Mouse (Mus musculus) cerebellum, postnatal 36 days (tissue): Measurements from ENCODE around the gene Gm9508.
"Not testable (repeated sequence)": the region's sequence is repeated elsewhere in the genome, so short reads cannot be mapped to it uniquely, and the experiment has no call there.

Experiments
- DNase-seq, 2 experiments: peaks; one replicate each; pipeline ENCODE4 v3.0.0; 2021 to 2022; ENCODE audit warnings: mixed read lengths in 2 of 2

Gm9508 gene

DNA sequence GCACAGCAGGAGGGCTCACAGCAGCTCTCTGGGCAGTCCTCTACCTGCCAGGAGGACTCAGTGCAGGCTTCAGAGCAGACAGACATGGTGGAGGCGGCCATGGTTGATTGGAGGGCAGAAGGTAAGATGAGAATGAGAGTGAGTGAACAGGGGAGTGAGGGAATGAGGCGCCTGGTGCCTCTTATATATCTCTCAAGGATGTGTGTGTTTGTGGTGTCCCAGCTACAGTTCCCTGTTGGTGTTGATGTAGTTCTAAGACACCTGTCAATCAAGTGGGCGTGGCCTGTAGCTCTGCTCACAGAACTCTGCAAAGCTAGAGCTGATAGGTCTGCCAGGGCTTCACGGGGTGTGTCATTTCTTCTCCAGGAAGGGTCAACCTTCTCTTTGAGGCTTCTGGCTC, at the start of gene Gm9508:
Gene Gm9508 (minus strand): TSS at position 101 of the 400 bp plus-strand sequence.
- no peak for DNase-seq

DNA sequence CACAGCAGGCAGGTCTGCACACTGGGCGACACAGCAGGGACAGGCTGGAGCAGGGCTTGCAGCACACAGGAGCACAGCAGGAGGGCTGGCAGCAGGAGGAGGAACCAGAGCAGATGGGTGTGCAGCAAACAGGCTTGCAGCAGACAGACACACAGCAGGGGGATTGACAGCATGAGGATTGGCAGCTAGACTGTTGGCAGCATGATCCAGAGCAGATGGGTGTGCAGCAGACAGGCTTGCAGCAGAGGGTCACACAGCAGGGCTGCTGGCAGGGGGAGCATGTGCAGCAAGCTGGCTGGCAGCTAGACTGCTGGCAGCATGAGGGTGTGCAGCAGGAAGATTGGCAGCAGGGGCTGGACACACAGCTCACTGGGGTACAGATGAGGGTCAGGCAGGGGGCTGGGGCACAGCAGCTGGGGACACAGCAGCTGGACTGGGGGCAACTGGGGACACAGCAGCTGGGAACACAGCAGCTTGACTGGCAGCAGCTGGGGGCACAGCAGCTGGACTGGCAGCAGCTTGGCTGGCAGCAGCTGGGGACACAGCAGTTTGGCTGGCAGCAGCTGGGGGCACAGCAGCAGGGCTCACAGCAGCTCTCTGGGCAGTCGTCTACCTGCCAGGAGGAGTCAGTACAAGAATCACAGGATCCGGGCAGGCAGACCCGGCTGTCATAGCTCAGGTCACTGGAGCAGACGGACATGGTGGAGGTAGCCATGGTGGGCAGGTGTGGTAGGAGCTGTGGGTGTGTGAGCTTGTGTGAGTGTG, 45.1 kb upstream of the Gm9508 start, which contains the start of gene Gm18596:
Gene Gm18596 (minus strand): TSS at position 715 of the 765 bp plus-strand sequence.
- peak in 1 of 2 experiments; percentile 8 for DNase-seq

DNA sequence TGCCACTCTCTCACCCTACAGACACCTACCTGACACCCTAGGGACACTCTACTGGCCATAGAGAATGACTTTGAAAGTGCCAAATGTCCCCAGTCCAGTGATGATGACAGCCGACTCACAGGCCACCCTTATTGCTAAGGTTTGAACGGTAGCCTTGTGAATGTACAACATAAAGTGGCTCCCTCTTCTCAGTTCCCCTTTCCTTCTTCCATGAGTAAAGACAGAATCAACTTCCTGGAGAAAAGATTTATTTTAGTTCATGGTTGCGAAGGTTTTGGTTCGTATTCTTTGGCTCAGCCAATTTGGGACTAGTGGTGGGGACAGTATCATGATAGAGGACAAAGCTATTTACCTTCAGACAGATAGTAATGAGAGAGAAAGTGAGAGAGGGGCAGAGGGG, 41.9 kb upstream of the Gm9508 start:
- DNase-seq = no peak

DNA sequence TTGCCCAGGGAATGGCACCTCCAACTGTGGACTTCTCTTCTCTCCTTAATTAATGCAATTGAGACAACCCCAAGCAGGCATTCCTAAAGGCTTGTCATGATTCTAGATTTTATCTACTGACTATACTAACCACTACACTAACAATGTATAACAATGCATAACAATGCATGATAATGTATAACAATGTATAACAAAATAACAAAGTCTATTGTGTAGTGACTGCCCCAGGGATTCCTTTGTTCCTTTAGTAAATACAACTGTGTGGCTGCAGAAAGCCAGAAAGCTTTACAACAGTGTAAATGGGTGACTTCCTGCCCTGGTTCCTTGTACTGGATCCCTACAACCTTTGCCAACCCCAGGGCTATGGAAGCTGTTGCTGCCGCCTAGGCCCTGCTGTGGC, 38.9 kb upstream of the Gm9508 start:
- DNase-seq = no peak

DNA sequence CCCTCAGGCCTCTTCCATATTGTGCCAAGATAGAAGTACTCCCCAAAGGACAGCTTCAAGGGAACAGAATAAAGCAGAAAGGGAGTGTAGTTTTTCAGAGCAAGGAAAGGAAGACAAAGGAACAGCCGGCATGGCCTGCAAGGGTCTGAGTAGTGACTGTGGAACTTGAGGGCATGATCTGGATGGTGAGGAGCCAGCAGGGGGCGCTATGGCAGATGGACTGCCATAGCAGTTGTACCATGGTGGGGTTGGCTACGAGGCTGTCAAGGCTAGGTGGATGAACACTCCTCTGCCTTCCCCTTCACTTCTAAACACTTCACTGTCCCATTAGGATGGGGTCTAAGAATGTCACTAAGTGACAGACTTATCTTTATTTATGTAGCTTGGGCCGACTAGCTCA, 32.2 kb upstream of the Gm9508 start:
- no peak for DNase-seq

DNA sequence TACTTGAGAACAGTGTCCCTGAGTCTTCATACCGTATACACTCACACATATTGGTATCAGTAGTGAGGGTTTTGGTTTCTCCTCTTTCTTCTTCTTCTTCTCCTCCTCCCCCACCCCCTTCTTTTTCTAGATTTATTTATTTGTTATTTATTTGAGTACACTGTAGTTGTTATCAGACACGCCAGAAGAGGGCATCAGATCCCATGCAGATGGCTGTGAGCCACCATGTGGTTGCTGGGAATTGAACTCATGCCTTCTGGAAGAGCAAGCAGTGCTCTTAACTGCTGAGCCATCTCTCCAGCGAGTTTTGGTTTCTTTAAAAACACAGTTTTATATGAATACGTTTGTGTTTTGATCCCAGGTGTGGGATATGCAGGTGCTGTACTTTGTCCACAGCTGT, 31.2 kb upstream of the Gm9508 start:
- no peak for DNase-seq

DNA sequence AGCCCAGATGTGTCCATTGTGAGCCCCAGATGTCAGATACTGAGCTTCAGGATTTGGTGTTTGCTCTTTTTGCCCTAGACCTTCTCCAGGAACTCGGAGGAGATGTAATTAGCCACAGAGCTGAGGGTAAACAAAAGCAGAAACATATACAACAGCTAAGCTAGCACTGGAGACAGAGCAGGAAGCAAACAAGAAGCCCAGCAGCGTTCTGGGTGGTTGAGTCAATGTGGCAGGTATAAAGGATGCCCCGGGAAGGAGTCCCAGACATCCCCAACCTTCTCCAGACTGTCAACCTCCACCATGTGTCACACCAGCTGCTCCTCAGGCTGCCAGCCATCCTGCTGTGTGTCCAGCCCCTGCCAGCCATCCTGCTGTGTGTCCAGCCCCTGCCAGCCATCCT, 29.2 kb upstream of the Gm9508 start, which contains the start of gene Gm10100:
Gene Gm10100 (plus strand): TSS at position 301 of the 400 bp plus-strand sequence.
- peak; percentile 4 to 15 for DNase-seq

DNA sequence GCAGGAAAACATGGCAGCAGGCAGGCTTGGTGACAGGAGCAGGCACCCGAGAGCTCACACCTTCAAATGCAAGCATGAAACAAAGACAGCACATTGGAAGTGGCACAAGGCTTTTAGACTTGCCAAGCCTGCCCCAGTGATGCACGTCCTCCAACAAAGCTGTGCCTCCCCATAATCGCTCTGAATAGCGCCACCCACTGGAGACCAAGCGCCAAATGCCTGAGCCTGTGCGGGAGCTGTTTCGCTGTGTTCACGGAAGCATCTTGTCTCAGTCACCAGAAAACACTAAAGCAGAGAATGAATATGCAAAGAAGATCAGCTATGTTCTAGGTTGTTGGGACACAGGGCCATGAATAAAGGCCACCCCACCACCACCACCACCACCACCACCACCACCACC, 27.8 kb upstream of the Gm9508 start:
- DNase-seq = no peak

DNA sequence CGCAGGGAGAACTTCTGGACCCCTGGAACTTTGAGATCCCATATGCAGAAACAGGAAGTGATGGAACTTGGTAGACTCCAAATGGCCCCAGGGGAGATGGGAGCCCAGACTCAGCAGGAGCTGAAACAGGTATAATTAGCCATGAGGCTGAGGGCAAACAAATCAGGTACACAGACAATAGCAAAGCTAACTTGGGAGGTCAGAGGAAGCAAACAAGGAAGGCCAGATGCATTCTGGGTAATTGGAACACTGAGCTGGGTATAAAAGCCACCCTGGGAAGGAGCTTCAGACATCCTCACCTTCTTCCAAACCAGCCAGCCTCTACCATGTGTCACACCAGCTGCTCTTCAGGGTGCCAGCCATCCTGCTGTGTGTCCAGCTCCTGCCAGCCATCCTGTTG, 23.3 kb upstream of the Gm9508 start, which contains the start of gene Krtap12-1:
Gene Krtap12-1 (plus strand): TSS at position 301 of the 400 bp plus-strand sequence.
- DNase-seq = not testable (repeated sequence)

DNA sequence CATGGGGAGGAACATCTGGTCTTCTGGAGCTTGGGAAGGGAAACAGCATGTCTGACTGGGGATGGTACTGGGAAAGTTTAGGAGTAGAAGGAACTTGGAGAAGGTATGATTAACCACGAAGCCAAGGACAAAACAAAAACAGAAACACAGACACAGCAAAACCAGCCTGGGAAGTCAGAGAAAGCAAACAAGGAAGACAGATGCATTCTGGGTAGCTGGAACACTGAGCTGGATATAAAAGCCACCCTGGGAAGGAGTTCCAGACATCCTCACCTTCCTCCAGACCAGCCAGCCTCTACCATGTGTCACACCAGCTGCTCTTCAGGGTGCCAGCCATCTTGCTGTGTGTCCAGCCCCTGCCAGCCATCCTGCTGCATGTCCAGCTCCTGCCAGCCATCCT, 18.5 kb upstream of the Gm9508 start, which contains the start of gene Gm10142:
Gene Gm10142 (plus strand): TSS at position 301 of the 400 bp plus-strand sequence.
- no peak for DNase-seq

DNA sequence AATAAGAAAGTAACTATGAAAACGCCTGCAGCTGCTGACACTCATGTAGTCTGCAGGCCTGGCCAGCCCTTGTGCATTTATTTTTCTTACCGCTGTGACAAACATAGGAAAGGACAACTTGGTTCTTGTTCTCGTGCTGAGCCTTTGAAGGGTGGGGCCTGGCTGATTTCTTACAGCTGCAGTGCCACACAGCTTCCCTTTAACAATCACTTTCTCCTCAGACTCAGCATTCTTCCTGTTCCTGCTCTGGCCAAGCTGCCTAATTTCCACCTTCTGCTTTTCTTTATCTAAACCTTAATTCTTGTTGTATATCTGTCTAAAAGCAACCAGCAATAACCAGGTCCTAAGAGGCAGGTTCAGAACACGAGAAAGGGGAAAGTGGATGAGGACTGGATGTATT, 16.7 kb upstream of the Gm9508 start:
- DNase-seq = no peak

DNA sequence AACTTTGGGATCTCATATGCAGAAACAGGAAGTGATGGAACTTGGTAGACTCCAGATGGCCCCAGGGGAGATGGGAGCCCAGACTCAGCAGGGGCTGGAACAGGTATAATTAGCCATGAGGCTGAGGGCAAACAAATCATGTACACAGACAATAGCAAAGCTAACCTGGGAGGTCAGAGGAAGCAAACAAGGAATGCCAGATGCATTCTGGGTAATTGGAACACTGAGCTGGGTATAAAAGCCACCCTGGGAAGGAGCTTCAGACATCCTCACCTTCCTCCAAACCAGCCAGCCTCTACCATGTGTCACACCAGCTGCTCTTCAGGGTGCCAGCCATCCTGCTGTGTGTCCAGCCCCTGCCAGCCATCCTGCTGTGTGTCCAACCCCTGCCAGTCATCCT, 14.1 kb upstream of the Gm9508 start, which contains the start of gene Gm10024:
Gene Gm10024 (plus strand): TSS at position 301 of the 400 bp plus-strand sequence.
- not testable (repeated sequence) for DNase-seq

DNA sequence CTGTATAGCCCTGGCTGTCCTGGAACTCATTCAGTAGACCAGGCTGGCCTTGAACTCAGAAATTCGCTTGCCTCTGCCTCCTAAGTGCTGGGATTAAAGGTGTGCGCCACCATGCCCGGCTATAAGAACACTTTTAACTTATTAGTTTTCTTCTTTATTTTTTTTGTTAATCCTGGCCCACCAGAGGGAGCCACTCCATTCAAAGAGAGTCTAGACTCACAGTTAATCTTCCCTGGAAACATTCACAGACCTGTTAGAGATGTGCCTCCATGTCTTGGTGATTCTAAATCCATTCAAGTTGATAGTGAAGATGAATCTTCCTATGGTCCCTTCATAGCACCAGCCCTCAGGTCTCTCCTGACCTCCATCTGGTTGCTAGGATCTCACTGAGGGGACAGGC, 12.8 kb upstream of the Gm9508 start:
- no peak for DNase-seq

DNA sequence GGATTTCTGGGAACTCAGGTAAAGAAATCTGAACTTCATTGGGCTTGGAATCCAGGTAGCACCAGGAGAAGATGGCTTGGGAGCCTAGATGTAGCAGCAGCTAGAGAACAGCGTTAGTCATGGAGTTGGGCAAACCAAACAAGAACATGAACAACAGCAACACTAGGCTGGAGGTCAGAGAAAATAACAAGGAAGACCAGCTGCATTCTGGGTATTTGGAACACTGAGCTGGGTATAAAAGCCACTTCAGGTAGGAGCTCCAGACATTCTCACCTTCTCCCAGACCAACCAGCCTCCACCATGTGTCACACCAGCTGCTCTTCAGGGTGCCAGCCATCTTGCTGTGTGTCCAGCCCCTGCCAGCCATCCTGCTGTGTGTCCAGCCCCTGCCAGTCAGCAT, 9.3 kb upstream of the Gm9508 start, which contains the start of gene Gm10272:
Gene Gm10272 (plus strand): TSS at position 301 of the 400 bp plus-strand sequence.
- no peak for DNase-seq

DNA sequence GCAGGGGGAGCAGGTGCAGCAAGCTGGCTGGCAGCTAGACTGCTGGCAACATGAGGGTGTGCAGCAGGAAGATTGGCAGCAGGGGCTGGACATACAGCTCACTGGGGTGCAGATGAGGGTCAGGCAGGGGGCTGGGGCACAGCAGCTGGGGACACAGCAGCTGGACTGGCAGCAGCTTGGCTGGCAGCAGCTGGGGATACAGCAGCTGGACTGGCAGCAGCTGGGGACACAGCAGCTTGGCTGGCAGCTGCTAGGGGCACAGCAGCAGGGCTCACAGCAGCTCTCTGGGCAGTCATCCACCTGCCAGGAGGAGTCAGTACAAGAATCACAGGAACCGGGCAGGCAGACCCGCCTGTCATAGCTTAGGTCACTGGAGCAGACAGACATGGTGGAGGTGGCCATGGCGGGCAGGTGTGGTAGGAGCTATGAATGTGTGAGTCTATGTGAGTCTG, 6.7 kb downstream of the Gm9508 start, which contains the start of gene Gm19402:
Gene Gm19402 (minus strand): TSS at position 402 of the 452 bp plus-strand sequence.
- DNase-seq = not testable (repeated sequence)

DNA sequence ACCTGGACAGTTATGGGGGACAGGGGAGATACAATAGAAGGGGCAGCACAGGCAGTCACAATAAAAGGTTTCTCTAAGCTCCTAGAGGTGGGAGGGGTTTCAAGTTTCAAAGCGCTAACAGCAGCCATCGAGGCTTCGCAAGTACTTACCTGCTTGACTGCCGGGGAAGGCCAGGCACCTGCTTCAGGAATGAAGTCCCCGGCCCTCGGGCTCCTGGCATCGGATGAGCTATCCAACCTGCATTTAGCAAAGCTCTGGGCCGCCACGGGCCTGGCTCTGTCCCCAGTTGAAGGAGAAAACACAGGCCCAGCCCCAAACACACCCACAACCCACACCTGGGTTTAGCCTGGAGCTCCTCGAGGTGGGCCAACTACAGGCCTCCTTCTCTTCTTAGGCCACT, 10.0 kb downstream of the Gm9508 start:
- no peak for DNase-seq

DNA sequence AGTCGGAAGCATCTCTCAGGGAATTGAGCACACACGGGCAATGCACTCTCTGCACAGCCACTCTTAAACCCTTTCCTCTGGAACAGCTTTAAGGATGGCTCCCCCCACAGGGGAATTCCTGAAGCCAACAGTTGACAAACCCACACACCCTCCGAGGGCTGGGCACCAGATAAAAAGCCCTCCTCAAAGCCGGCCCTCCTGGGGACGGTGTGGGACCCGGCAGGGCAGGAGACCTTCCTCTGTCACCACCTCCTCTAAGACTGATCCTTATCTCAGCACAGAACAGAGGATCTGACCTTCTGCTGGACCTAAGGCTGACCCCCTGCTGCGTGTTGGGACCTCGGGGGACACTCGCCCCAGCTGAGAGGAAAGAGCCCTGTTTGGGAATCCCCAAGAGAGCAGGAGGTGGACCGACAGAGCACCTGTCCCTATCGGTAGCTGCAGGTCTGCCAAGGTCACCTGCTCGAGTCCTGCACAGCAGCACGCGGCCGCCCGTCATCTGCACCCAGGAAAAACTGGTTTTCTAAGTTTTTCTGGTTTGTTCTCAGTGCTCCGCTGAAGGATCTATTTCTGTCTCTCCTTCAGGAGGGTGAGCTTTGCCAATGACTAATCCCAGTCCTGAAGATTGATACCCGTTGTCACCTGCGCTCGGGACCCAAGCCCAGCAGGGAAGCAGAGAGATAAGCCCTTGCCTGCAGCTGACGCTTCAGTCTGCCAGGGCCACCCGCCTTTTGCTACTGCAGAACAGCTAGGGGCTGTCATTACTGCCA, 11.0 kb downstream of the Gm9508 start, which contains the start of gene Tspear:
Gene Tspear (plus strand): TSS at position 675 of the 770 bp plus-strand sequence.
- no peak for DNase-seq

DNA sequence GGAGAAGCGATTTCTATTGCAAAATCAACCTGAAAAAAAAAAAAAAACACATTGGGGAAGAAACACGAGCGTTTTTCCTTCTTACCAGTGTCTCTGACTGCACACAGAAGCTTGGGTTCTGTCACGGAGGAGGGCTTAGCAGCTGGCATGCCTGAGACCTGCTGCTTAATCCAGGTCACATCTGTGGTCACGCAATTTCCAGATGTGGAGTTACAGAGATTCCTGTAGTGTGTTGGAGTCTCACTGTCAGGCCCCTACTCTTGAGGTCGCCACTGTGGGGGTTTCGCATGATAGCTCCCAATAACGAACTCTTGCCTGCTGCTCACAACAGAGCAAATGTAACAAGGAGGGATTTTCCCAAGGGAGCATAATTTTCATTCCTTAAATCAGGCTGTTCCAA, 12.9 kb downstream of the Gm9508 start:
- DNase-seq = no peak

DNA sequence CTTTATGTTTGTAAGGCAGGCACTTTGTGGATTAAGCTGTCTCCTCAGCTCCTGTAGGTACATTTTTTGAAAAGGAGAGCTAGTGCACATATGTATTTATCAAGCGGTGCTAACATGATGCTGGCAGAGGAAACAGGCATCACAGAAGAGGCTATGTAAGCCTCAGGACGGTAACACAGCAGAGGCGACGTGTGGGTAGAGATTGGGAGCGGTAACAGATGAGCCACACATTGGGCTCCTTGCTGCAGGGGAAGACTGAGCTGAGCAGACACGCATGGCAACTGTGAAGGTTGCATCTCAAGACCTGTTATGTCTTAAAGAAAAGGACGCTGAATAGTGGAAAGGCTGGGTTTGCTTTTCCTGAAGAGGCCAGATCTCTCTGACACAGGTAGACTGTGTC, 14.0 kb downstream of the Gm9508 start:
- no peak for DNase-seq

DNA sequence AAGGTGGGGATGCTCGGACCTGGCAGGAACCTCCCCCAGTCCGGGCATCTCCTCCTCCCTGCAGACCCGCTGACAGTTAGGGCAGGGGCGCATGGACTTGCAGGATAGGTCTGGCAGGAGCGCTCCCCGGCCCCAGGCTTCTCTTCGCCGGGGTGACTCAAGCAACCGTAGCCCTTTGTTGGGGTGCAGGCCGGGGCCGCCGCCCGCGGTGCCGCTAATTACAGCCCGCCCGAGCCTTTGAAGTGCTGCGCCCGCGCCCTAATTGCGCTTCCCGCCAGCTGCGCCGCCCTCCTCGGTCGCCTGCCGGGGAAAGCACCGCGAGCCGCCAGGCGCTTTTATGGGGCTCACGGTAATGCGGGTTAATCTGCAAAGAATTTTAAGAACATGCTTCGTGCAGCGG, 19.5 kb downstream of the Gm9508 start:
- no peak for DNase-seq

DNA sequence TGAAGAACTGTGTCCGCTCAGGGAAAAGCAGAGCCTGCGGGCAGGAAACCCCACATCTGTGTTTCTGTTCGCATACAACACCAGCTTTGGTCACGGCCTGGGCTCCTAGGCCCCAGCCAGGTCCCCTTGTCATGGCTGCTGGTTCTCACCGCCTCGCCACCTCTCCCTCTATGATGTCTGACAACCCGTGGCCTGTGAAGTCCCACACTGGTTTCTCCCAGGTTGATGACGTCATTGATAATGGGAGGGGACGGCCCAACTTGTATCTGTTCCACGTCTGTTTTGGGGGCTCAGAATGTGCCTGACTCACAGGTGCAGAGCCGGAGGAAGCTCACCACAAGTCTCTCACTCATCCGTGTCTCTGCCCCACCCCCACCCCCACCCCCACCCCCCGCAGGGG, 23.3 kb downstream of the Gm9508 start:
- no peak for DNase-seq

DNA sequence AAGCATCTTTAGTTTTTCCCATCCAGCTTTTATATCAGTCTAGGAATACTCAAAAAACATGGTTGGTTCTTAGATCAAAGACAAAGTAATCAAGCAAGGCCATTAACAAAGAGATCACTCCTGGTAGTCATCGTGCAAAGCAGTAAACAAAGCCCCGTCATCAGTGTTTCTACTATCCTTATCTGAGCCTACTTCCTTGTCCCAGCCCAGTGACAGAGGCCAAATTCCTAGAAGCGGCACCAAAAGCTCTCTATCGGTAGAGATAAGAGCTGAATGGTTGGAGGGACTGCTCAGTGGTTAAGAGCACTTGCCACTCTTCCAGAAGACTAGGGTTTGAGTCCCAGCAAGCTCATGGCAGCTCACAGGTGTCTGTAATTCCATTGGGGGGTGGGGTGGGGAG, 25.5 kb downstream of the Gm9508 start:
- no peak for DNase-seq

DNA sequence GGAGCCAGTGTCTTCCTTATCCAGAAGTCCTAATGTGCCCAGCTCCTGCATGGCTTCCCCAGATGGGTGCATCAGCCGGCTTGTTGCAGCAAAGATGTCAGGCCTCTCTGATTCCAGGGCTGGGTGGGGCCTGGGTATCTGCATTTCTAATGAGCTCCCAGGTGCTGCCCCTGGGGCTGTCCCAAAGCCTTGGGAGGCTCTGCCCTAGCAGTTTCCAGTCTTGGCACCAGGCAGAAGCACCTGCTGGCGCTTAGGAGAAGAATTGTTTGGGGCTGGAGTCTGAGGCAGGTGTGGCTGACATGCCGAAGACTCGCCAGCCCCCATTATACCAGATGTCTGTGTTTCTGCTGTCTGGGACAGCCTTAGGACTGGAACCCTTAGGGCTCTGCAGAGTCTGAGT, 26.3 kb downstream of the Gm9508 start:
- no peak for DNase-seq
